Mouse (Mus musculus) erythroblast, adult 5-6 weeks (primary cell): ENCODE data around the gene Ifi207. TPM values are rescaled to one million over a fixed set of nuclear protein-coding genes. Genes with fewer than 3 reads are reported as not detected.
"Not testable (repeated sequence)": the region's sequence is repeated elsewhere in the genome, so short reads cannot be mapped to it uniquely, and the experiment has no call there.

Experiments
- ATAC-seq: replicated peaks from 2 replicates; pipeline ENCODE4 v1.8.0; 2016; ENCODE audit warnings: moderate number of reproducible peaks, mild to moderate bottlenecking, moderate TSS enrichment, inconsistent platforms; ENCODE audit not compliant: poor library complexity, low FRiP score, severe bottlenecking
- total RNA-seq, 2 experiments: library from RNA; stranded (forward) in 1 of 2; stranded (reverse) in 1 of 2; fragments of 150-400 nt in 1 of 2; fragments of 200-764, 138-1000 nt in 1 of 2; gene quantifications; 2 replicates each; pipeline versions ENCODE4 v1.2.3 to v1.2.4; 2015 to 2017; ENCODE audit warnings: low replicate concordance in 2 of 2

Ifi207 gene
- total RNA-seq (2015; ENCODE audit: low replicate concordance) (3.1 and 21.9 TPM in 2 replicates), total RNA-seq (2017; ENCODE audit: low replicate concordance) (6.2 and 7.7 TPM in 2 replicates)

- ATAC-seq: no peak
Measured at GRCm38 (mm10) chr1:173741656-173742055, at the start of gene Ifi207. Ifi207 (minus strand) TSS chr1:173741747.

GRCm38 (mm10) chr1:173773457-173773856 lies 31.9 kb upstream of the Ifi207 start:
- 0 out of 2 replicates have a peak, but pooled peaks have one; percentile 55 for ATAC-seq

- ATAC-seq: peak; percentile 59; the same call in 1 of the 2 replicates
Measured at GRCm38 (mm10) chr1:173766848-173767617, 25.5 kb upstream of the Ifi207 start, which contains the start of gene Ifi204. Ifi204 (minus strand) TSS chr1:173766943.

- ATAC-seq: not testable (repeated sequence)
Measured at GRCm38 (mm10) chr1:173760032-173760431, 18.5 kb upstream of the Ifi207 start.

GRCm38 (mm10) chr1:173742262-173742661 lies 715 bp upstream of the Ifi207 start:
- ATAC-seq: no peak

- ATAC-seq: no peak
Measured at GRCm38 (mm10) chr1:173740537-173740936, 1.0 kb downstream of the Ifi207 start.

GRCm38 (mm10) chr1:173736986-173737385 lies 4.6 kb downstream of the Ifi207 start:
- ATAC-seq: no peak

GRCm38 (mm10) chr1:173735015-173735414 lies 6.5 kb downstream of the Ifi207 start:
- ATAC-seq: not testable (repeated sequence)

- ATAC-seq: no peak
Measured at GRCm38 (mm10) chr1:173733219-173733618, 8.3 kb downstream of the Ifi207 start.

GRCm38 (mm10) chr1:173694270-173694669 lies 47.3 kb downstream of the Ifi207 start:
- ATAC-seq: no peak

GRCm38 (mm10) chr1:173678605-173679004 lies 62.9 kb downstream of the Ifi207 start:
- ATAC-seq: not testable (repeated sequence)

- ATAC-seq: not testable (repeated sequence)
Measured at GRCm38 (mm10) chr1:173673458-173674097, 68.0 kb downstream of the Ifi207 start, which contains the start of gene Ifi208. Ifi208 (plus strand) TSS chr1:173673675.

Other genes with a start within 250 kb of the Ifi207 start
- not detected in 2 replicates for gene Ifi214, start 205.8 kb downstream of the Ifi207 start, total RNA-seq (2015; ENCODE audit: low replicate concordance)
- not detected in 2 replicates for gene Ifi214, start 205.8 kb downstream of the Ifi207 start, total RNA-seq (2017; ENCODE audit: low replicate concordance)
- 4.6 TPM in 1 of 2 replicates, not detected in the other for gene Ifi213, start 142.5 kb downstream of the Ifi207 start, total RNA-seq (2015; ENCODE audit: low replicate concordance)
- gene Ifi213, start 142.5 kb downstream of the Ifi207 start, total RNA-seq (2017; ENCODE audit: low replicate concordance): 1.3 and 2.2 TPM in 2 replicates
- 16.3 and 20.6 TPM in 2 replicates for gene Ifi209, start 110.8 kb downstream of the Ifi207 start, total RNA-seq (2015; ENCODE audit: low replicate concordance)
- gene Ifi209, start 110.8 kb downstream of the Ifi207 start, total RNA-seq (2017; ENCODE audit: low replicate concordance): 18.5 and 20.4 TPM in 2 replicates
- gene Ifi208, start 68.1 kb downstream of the Ifi207 start, total RNA-seq (2015; ENCODE audit: low replicate concordance): 0.42 TPM in 1 of 2 replicates, not detected in the other
- 0.17 and 2.0 TPM in 2 replicates for gene Ifi208, start 68.1 kb downstream of the Ifi207 start, total RNA-seq (2017; ENCODE audit: low replicate concordance)
- 9.0 and 17.1 TPM in 2 replicates for gene Ifi204, start 25.2 kb upstream of the Ifi207 start, total RNA-seq (2015; ENCODE audit: low replicate concordance)
- 13.9 and 16.2 TPM in 2 replicates for gene Ifi204, start 25.2 kb upstream of the Ifi207 start, total RNA-seq (2017; ENCODE audit: low replicate concordance)
- gene Ifi211, start 171.3 kb upstream of the Ifi207 start, total RNA-seq (2015; ENCODE audit: low replicate concordance): 11.9 and 20.0 TPM in 2 replicates
- 9.3 and 13.3 TPM in 2 replicates for gene Ifi211, start 171.3 kb upstream of the Ifi207 start, total RNA-seq (2017; ENCODE audit: low replicate concordance)
- 35.4 and 38.7 TPM in 2 replicates for gene Mndal, start 200.7 kb upstream of the Ifi207 start, total RNA-seq (2015; ENCODE audit: low replicate concordance)
- gene Mndal, start 200.7 kb upstream of the Ifi207 start, total RNA-seq (2017; ENCODE audit: low replicate concordance): 15.5 and 18.5 TPM in 2 replicates
- 23.4 and 29.9 TPM in 2 replicates for gene Ifi203, start 200.9 kb upstream of the Ifi207 start, total RNA-seq (2015; ENCODE audit: low replicate concordance)
- 6.6 and 13.8 TPM in 2 replicates for gene Ifi203, start 200.9 kb upstream of the Ifi207 start, total RNA-seq (2017; ENCODE audit: low replicate concordance)
- not detected in 2 replicates for gene Ifi202b, start 241.0 kb upstream of the Ifi207 start, total RNA-seq (2015; ENCODE audit: low replicate concordance)
- gene Ifi202b, start 241.0 kb upstream of the Ifi207 start, total RNA-seq (2017; ENCODE audit: low replicate concordance): not detected in 2 replicates